Mouse (Mus musculus) layer of hippocampus, adult 9-11 months (tissue): ENCODE measurements at regions not wholly inside any gene's neighbourhood (a gene's known extent, or its start where the extent isn't known, plus 50 kb on each side); places are given as distances from the start of the nearest gene placed in this dataset.

ENCODE experiments used
- DNase-seq: peaks from one replicate; pipeline ENCODE4 v3.0.0; 2022

GRCm38 (mm10) chr10:21446641-21447040, 69.5 kb downstream of the Aldh8a1 start:
- DNase-seq, result no peak

GRCm38 (mm10) chr10:21448132-21448531, 71.0 kb downstream of the Aldh8a1 start:
- no peak for DNase-seq

GRCm38 (mm10) chr10:21448942-21449341, 71.9 kb downstream of the Aldh8a1 start:
- no peak for DNase-seq

GRCm38 (mm10) chr10:21452611-21453010, 75.5 kb downstream of the Aldh8a1 start:
- no peak for DNase-seq

- no peak for DNase-seq
These were observed 76.4 kb downstream of the Aldh8a1 start for GRCm38 (mm10) chr10:21453527-21453926.

GRCm38 (mm10) chr10:21454153-21454552, 77.1 kb downstream of the Aldh8a1 start:
- DNase-seq, result no peak

- no peak for DNase-seq
These were observed 77.7 kb downstream of the Aldh8a1 start for GRCm38 (mm10) chr10:21454757-21455156.

GRCm38 (mm10) chr10:21455863-21456262, 78.8 kb downstream of the Aldh8a1 start:
- no peak for DNase-seq

- no peak for DNase-seq
These were observed 79.3 kb downstream of the Aldh8a1 start for GRCm38 (mm10) chr10:21456359-21456758.

GRCm38 (mm10) chr10:21456991-21457390, 79.9 kb downstream of the Aldh8a1 start:
- DNase-seq, result no peak

GRCm38 (mm10) chr10:21458608-21459007, 81.5 kb downstream of the Aldh8a1 start:
- no peak for DNase-seq

- no peak for DNase-seq
These were observed 83.0 kb downstream of the Aldh8a1 start for GRCm38 (mm10) chr10:21460062-21460461.

GRCm38 (mm10) chr10:21462915-21463314, 85.8 kb downstream of the Aldh8a1 start:
- DNase-seq, result no peak

GRCm38 (mm10) chr10:21465362-21465761, 88.3 kb downstream of the Aldh8a1 start:
- peak; percentile 82 for DNase-seq

GRCm38 (mm10) chr10:21465806-21466377, 88.8 kb downstream of the Aldh8a1 start:
- no peak for DNase-seq

GRCm38 (mm10) chr10:21467425-21468085, 90.5 kb downstream of the Aldh8a1 start:
- no peak for DNase-seq

- no peak for DNase-seq
These were observed 91.3 kb downstream of the Aldh8a1 start for GRCm38 (mm10) chr10:21468421-21468820.

- DNase-seq, result no peak
These were observed 92.9 kb downstream of the Aldh8a1 start for GRCm38 (mm10) chr10:21469961-21470360.

GRCm38 (mm10) chr10:21470589-21470988, 93.5 kb downstream of the Aldh8a1 start:
- peak; percentile 61 for DNase-seq

GRCm38 (mm10) chr10:21474242-21474641, 97.2 kb downstream of the Aldh8a1 start:
- DNase-seq, result no peak

- no peak for DNase-seq
These were observed 100.9 kb downstream of the Aldh8a1 start for GRCm38 (mm10) chr10:21478004-21478403.

GRCm38 (mm10) chr10:21479403-21479802, 102.3 kb downstream of the Aldh8a1 start:
- no peak for DNase-seq

GRCm38 (mm10) chr10:21481255-21481654, 104.2 kb downstream of the Aldh8a1 start:
- no peak for DNase-seq

GRCm38 (mm10) chr10:21482055-21482454, 105.0 kb downstream of the Aldh8a1 start:
- no peak for DNase-seq

GRCm38 (mm10) chr10:21482659-21483058, 105.6 kb downstream of the Aldh8a1 start:
- no peak for DNase-seq
